ENCODE assay signal across 8 mouse cellular contexts in the genomic region with DNA sequence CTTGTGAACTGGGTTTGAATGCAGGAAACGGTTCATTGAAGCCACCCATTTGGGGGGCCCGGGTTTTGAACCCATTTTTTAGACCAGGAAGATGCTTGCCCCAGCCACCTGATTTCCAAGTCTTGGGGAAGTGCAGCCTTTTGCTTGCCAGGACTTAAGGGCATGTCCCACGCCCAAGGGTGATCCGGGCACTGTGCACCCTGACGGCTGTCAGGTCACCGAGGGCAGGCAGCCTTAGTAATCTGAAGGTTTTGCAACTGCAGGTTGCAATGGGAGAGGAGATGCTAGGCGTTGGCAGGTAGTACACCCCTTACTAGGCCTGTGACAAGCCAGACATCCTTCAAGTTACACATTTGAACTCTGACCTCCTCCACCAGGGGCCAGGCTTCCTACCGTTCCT. TPM values are rescaled to one million over a fixed set of nuclear protein-coding genes. Genes with fewer than 3 reads are reported as not detected.
DNase-seq lines count a peak whose midpoint lies in the region; ATAC-seq lines count a peak whose summit lies in the region.

No protein-coding gene starts in this region.

- peak overlapping the region; percentile 68 for H3K9ac ChIP-seq in kidney, embryonic 16.5 days (replicated peaks; ENCODE audit: low read length)
- H3K9ac ChIP-seq in embryonic facial prominence, embryonic 12.5 days: peak overlapping the region; percentile 52
- peak overlapping the region; percentile 82 for H3K9ac ChIP-seq in hindbrain, embryonic 16.5 days (ENCODE audit: low read depth, low read length)
- H3K9ac ChIP-seq in midbrain, embryonic 14.5 days (replicated peaks; ENCODE audit: low read length): peak overlapping the region; percentile 70

- H3K27me3 ChIP-seq in kidney, embryonic 16.5 days (ENCODE audit: insufficient read depth, low read length): no peaks in the 10 kb centered on the region
- H3K27me3 ChIP-seq in embryonic facial prominence, embryonic 12.5 days: no peaks in the 10 kb centered on the region
- no peaks in the 10 kb centered on the region for H3K27me3 ChIP-seq in hindbrain, embryonic 16.5 days (replicated peaks; ENCODE audit: control insufficient read depth, insufficient read depth, low read length)
- H3K27me3 ChIP-seq in midbrain, embryonic 14.5 days (ENCODE audit: control insufficient read depth, insufficient read depth, low read length): no peaks in the 10 kb centered on the region

- peak overlapping the region; percentile 58 for H3K4me3 ChIP-seq in kidney, embryonic 16.5 days (ENCODE audit: low read length)
- peak overlapping the region; percentile 49 for H3K4me3 ChIP-seq in embryonic facial prominence, embryonic 12.5 days
- H3K4me3 ChIP-seq in hindbrain, embryonic 16.5 days (ENCODE audit: low read length): peak overlapping the region; percentile 68
- H3K4me3 ChIP-seq in midbrain, embryonic 14.5 days (replicated peaks; ENCODE audit: low read depth, low read length): peak overlapping the region; percentile 59

- H3K4me1 ChIP-seq in kidney, embryonic 16.5 days (ENCODE audit: insufficient read depth, low read length): peaks cover 7% of the 10 kb centered on the region
- H3K4me1 ChIP-seq in embryonic facial prominence, embryonic 12.5 days: peaks cover 7% of the 10 kb centered on the region; the same call in 1 of the 2 replicates
- H3K4me1 ChIP-seq in hindbrain, embryonic 16.5 days (ENCODE audit: control insufficient read depth, insufficient read depth, low read depth, low read length): peaks cover 11% of the 10 kb centered on the region
- H3K4me1 ChIP-seq in midbrain, embryonic 14.5 days (ENCODE audit: control insufficient read depth, insufficient read depth, low read length): peaks cover 6% of the 10 kb centered on the region; the same call in 1 of the 2 replicates

- no peak for DNase-seq in kidney, adult 18-20 months
- no peak for DNase-seq in midbrain, embryonic 14.5 days
- DNase-seq in left cerebral cortex, postnatal 10 days (ENCODE audit: extremely low spot score in 1 of 2, low spot score in 2 of 2): no peak
- DNase-seq in cerebellum, postnatal 14 days: no peak
- no peak for DNase-seq in T-cell, adult 2 months (ENCODE audit: low spot score)

- H3K36me3 ChIP-seq in kidney, embryonic 16.5 days (ENCODE audit: insufficient read depth, low read length): no peaks in the 10 kb centered on the region
- H3K36me3 ChIP-seq in embryonic facial prominence, embryonic 12.5 days: peaks cover 3% of the 10 kb centered on the region; the same call in 1 of the 2 replicates
- peaks cover 4% of the 10 kb centered on the region for H3K36me3 ChIP-seq in hindbrain, embryonic 16.5 days (ENCODE audit: control insufficient read depth, insufficient read depth, low read length)
- no peaks in the 10 kb centered on the region for H3K36me3 ChIP-seq in midbrain, embryonic 14.5 days (ENCODE audit: control insufficient read depth, insufficient read depth, low read length)

- intact Hi-C loops in left cerebral cortex, postnatal 10 days (cut with DNase I): no loop called here

- WGBS in kidney, embryonic 16.5 days: 44% methylated on average over 8 of the region's 8 CpGs
- WGBS in embryonic facial prominence, embryonic 12.5 days: 43% methylated on average over 8 of the region's 8 CpGs
- 45% methylated on average over 8 of the region's 8 CpGs for WGBS in hindbrain, embryonic 16.5 days
- 55% methylated on average over 8 of the region's 8 CpGs for WGBS in midbrain, embryonic 14.5 days

- no peaks in the 10 kb centered on the region for H3K9me3 ChIP-seq in kidney, embryonic 16.5 days (ENCODE audit: low read length)
- H3K9me3 ChIP-seq in embryonic facial prominence, embryonic 12.5 days: no peaks in the 10 kb centered on the region
- no peaks in the 10 kb centered on the region for H3K9me3 ChIP-seq in hindbrain, embryonic 16.5 days (ENCODE audit: control insufficient read depth, low read length)
- H3K9me3 ChIP-seq in midbrain, embryonic 14.5 days (ENCODE audit: control insufficient read depth, low read length): no peaks in the 10 kb centered on the region

- H3K4me2 ChIP-seq in kidney, embryonic 16.5 days (replicated peaks; ENCODE audit: low read depth, low read length): peak overlapping the region; percentile 84
- peak overlapping the region; percentile 70 for H3K4me2 ChIP-seq in embryonic facial prominence, embryonic 12.5 days (replicated peaks)
- H3K4me2 ChIP-seq in hindbrain, embryonic 16.5 days (ENCODE audit: low read length): peak overlapping the region; percentile 76
- peak overlapping the region; percentile 83 for H3K4me2 ChIP-seq in midbrain, embryonic 14.5 days (ENCODE audit: low read length)

- no peak overlapping the region for H3K27ac ChIP-seq in kidney, embryonic 16.5 days (ENCODE audit: low read length)
- H3K27ac ChIP-seq in embryonic facial prominence, embryonic 12.5 days: no peak overlapping the region
- H3K27ac ChIP-seq in hindbrain, embryonic 16.5 days (ENCODE audit: low read depth, low read length): no peak overlapping the region; the same call in 1 of the 2 replicates
- no peak overlapping the region for H3K27ac ChIP-seq in midbrain, embryonic 14.5 days (replicated peaks; ENCODE audit: low read depth, low read length)

- ATAC-seq in kidney, embryonic 16.5 days (ENCODE audit: low FRiP score, low TSS enrichment): no peak
- ATAC-seq in embryonic facial prominence, embryonic 12.5 days (ENCODE audit: insufficient number of reproducible peaks, insufficient read depth, low FRiP score, low TSS enrichment): no peak
- peak; percentile 18; the same call in 1 of the 2 replicates for ATAC-seq in hindbrain, embryonic 16.5 days
- no peak for ATAC-seq in midbrain, embryonic 14.5 days (ENCODE audit: low FRiP score, low TSS enrichment)

RNA-seq across cellular contexts. Expression of gene Ttc38, which starts 0.5 kb away (rescaled TPM):
- 8.0 and 8.2 TPM in 2 replicates for polyA plus RNA-seq in kidney, embryonic 16.5 days (2015; fragmentation: Nextera tagmentation; extraction: Ambion mirVana)
- polyA plus RNA-seq in embryonic facial prominence, embryonic 12.5 days (2016; fragmentation: Nextera tagmentation; extraction: Ambion mirVana): 6.1 and 6.7 TPM in 2 replicates
- 3.2 and 4.2 TPM in 2 replicates for polyA plus RNA-seq in hindbrain, embryonic 16.5 days (2015; fragmentation: Nextera tagmentation; extraction: Ambion mirVana)
- 2.8 and 2.9 TPM in 2 replicates for polyA plus RNA-seq in midbrain, embryonic 14.5 days (2014; fragmentation: Nextera tagmentation; extraction: Ambion mirVana)
- total RNA-seq in left cerebral cortex, postnatal 10 days (2021): 1 to 10 TPM; 4.0 to 5.3 TPM

RNA-seq across cellular contexts. Expression of gene Pkdrej, which starts 11.1 kb away (rescaled TPM):
- 0.10 and 0.11 TPM in 2 replicates for polyA plus RNA-seq in kidney, embryonic 16.5 days (2015; fragmentation: Nextera tagmentation; extraction: Ambion mirVana)
- 0.15 and 0.33 TPM in 2 replicates for polyA plus RNA-seq in embryonic facial prominence, embryonic 12.5 days (2016; fragmentation: Nextera tagmentation; extraction: Ambion mirVana)
- polyA plus RNA-seq in hindbrain, embryonic 16.5 days (2015; fragmentation: Nextera tagmentation; extraction: Ambion mirVana): 0.05 and 0.08 TPM in 2 replicates
- 0.16 TPM in 1 of 2 replicates, not detected in the other for polyA plus RNA-seq in midbrain, embryonic 14.5 days (2014; fragmentation: Nextera tagmentation; extraction: Ambion mirVana)
- under 1 TPM; 0.36 to 0.60 TPM for total RNA-seq in left cerebral cortex, postnatal 10 days (2021)

RNA-seq across cellular contexts. Expression of gene Cdpf1, which starts 21.1 kb away (rescaled TPM):
- 31.1 and 37.4 TPM in 2 replicates for polyA plus RNA-seq in kidney, embryonic 16.5 days (2015; fragmentation: Nextera tagmentation; extraction: Ambion mirVana)
- 26.7 and 27.9 TPM in 2 replicates for polyA plus RNA-seq in embryonic facial prominence, embryonic 12.5 days (2016; fragmentation: Nextera tagmentation; extraction: Ambion mirVana)
- 21.9 and 24.9 TPM in 2 replicates for polyA plus RNA-seq in hindbrain, embryonic 16.5 days (2015; fragmentation: Nextera tagmentation; extraction: Ambion mirVana)
- polyA plus RNA-seq in midbrain, embryonic 14.5 days (2014; fragmentation: Nextera tagmentation; extraction: Ambion mirVana): 17.9 and 19.4 TPM in 2 replicates
- total RNA-seq in left cerebral cortex, postnatal 10 days (2021): 10 to 100 TPM; 25.3 to 25.8 TPM

RNA-seq across cellular contexts. Expression of gene Gtse1, which starts 26.9 kb away (rescaled TPM):
- 31.0 and 33.1 TPM in 2 replicates for polyA plus RNA-seq in kidney, embryonic 16.5 days (2015; fragmentation: Nextera tagmentation; extraction: Ambion mirVana)
- polyA plus RNA-seq in embryonic facial prominence, embryonic 12.5 days (2016; fragmentation: Nextera tagmentation; extraction: Ambion mirVana): 30.3 and 33.2 TPM in 2 replicates
- 6.2 and 8.3 TPM in 2 replicates for polyA plus RNA-seq in hindbrain, embryonic 16.5 days (2015; fragmentation: Nextera tagmentation; extraction: Ambion mirVana)
- polyA plus RNA-seq in midbrain, embryonic 14.5 days (2014; fragmentation: Nextera tagmentation; extraction: Ambion mirVana): 3.8 and 6.4 TPM in 2 replicates
- total RNA-seq in left cerebral cortex, postnatal 10 days (2021): 1 to 10 TPM; 1.4 to 1.7 TPM

RNA-seq across cellular contexts. Expression of gene Trmu, which starts 46.5 kb away (rescaled TPM):
- 51.8 and 53.2 TPM in 2 replicates for polyA plus RNA-seq in kidney, embryonic 16.5 days (2015; fragmentation: Nextera tagmentation; extraction: Ambion mirVana)
- 48.5 and 51.8 TPM in 2 replicates for polyA plus RNA-seq in embryonic facial prominence, embryonic 12.5 days (2016; fragmentation: Nextera tagmentation; extraction: Ambion mirVana)
- 47.6 and 50.3 TPM in 2 replicates for polyA plus RNA-seq in hindbrain, embryonic 16.5 days (2015; fragmentation: Nextera tagmentation; extraction: Ambion mirVana)
- 36.2 and 41.5 TPM in 2 replicates for polyA plus RNA-seq in midbrain, embryonic 14.5 days (2014; fragmentation: Nextera tagmentation; extraction: Ambion mirVana)
- total RNA-seq in left cerebral cortex, postnatal 10 days (2021): 10 to 100 TPM; 34.1 to 34.4 TPM
